Mouse (Mus musculus) stomach, embryonic 16.5 days (tissue): ENCODE results near the gene Lkaaear1. TPM values are rescaled to one million over a fixed set of nuclear protein-coding genes. Genes with fewer than 3 reads are reported as not detected.
A peak's percentile ranks its signal among the peaks of the same experiment; 100 is the strongest.

Experiments
- ATAC-seq: fragments of 200-750 bp; cut with Nextera tagmentation; 2 replicates; pipeline ENCODE4 v1.8.0; 2017; ENCODE audit warnings: moderate number of reproducible peaks, moderate TSS enrichment; ENCODE audit not compliant: insufficient read depth, low FRiP score
- H3K27ac ChIP-seq: fragments of 300-500 bp; sonication (generic); 2 replicates; pipeline ENCODE4 v1.5.1; 2014; ENCODE audit warnings: low read length
- H3K27me3 ChIP-seq: fragments of 300-500 bp; sonication (generic); 2 replicates; pipeline ENCODE4 v1.6.1; 2014; ENCODE audit warnings: low read length, control low read depth, mixed read lengths; ENCODE audit not compliant: control insufficient read depth, insufficient read depth
- H3K36me3 ChIP-seq: fragments of 300-500 bp; sonication (generic); 2 replicates; pipeline ENCODE4 v1.6.1; 2014; ENCODE audit warnings: low read length; ENCODE audit not compliant: control insufficient read depth, insufficient read depth
- H3K4me1 ChIP-seq: fragments of 300-500 bp; sonication (generic); 2 replicates; pipeline ENCODE4 v1.6.1; 2014; ENCODE audit warnings: low read length, control low read depth, mixed read lengths; ENCODE audit not compliant: control insufficient read depth, insufficient read depth
- H3K4me2 ChIP-seq: fragments of 300-500 bp; sonication (generic); 2 replicates; pipeline ENCODE4 v1.6.1; 2014; ENCODE audit warnings: low read depth, low read length, mixed read lengths
- H3K4me3 ChIP-seq: fragments of 300-500 bp; sonication (generic); replicated peaks from 2 replicates; pipeline ENCODE4 v1.5.1; 2014; ENCODE audit warnings: mild to moderate bottlenecking, low read length
- H3K9ac ChIP-seq: fragments of 300-500 bp; sonication (generic); 2 replicates; pipeline ENCODE4 v1.6.1; 2014; ENCODE audit warnings: low read length
- H3K9me3 ChIP-seq: fragments of 300-500 bp; sonication (generic); replicated peaks from 2 replicates; pipeline ENCODE4 v1.6.1; 2016; ENCODE audit warnings: low read length, control low read depth; ENCODE audit not compliant: control insufficient read depth
- WGBS: fragments of 180-500 bp; shearing (Covaris S2); extraction: QIAGEN DNeasy Blood & Tissue Kit; methylation state at CpG from one replicate; pipeline ENCODE4 v1.1.7; 2014; 5-methylcytosine and 5-hydroxymethylcytosine counted together
- polyA plus RNA-seq: library from polyadenylated mRNA; unstranded; fragments of >200 nt; fragmentation: Nextera tagmentation; extraction: Ambion mirVana; gene quantifications from 2 replicates; pipeline ENCODE4 v1.2.1, GENCODE M21; 2015

The Lkaaear1 gene
- polyA plus RNA-seq, 1 experiment from 2014 or later = not detected

DNA sequence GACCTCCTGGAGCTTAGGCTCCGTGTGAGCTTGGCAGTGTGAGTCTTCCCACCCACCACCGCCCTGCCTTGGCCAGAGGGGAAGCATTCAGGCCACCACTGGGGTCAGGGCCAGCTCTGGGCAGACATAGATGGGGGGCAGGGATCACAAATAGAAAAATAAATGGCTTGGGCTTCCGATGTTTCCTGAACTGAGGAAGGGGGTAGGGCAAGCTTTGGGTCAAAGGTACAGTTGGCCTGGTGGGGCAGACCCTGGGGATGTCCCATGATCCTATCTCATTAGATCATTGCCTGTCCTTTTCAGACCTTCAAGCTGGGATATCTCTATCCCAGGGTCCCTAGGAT lies 20.5 kb downstream of the Lkaaear1 start:
- H3K9ac ChIP-seq = no peak overlapping the region
- H3K4me3 ChIP-seq = no peak overlapping the region
- H3K27ac ChIP-seq = peak overlapping the region; percentile 59
- peaks cover 14% of the 10 kb centered on the region for H3K27me3 ChIP-seq
- no peak overlapping the region for H3K4me2 ChIP-seq
- H3K36me3 ChIP-seq = no peaks in the 10 kb centered on the region
- WGBS = 41% methylated on average over 3 of the region's 3 CpGs
- H3K4me1 ChIP-seq = peaks cover 16% of the 10 kb centered on the region
- no peaks in the 10 kb centered on the region for H3K9me3 ChIP-seq
- no peak for ATAC-seq

DNA sequence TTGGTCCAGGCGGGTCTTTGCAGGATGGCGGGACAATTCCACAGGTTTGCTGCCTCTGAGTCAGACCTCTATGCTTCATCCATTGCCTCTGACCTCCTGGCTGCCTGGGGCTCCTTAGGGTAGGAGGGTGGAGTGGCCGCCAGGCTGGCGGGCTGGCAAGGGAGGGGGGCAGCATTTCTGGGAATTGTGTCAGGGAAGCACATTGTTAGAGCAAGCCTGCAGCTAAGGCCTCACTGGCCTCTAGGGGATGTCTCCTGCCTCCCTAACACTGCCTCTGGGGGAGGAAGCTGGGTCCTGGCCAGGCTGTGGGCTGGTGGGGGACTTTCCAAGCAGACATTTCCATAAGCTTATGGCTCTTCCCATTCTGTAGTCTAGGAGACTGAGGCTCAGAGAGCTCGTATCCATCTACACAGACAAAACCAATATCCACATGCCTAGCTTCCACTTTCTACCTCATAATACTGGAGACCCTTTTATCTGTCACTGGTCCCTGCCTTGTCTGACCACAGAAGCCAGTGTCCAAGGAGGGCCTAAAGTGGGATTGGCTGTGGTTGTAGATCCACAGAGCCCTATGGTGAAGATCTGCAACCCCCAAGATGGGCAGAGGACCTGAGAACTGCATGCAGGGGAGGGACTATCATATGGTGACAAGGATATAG lies 21.0 kb downstream of the Lkaaear1 start:
- Histone ChIP-seq H3K27me3 (peaks cover 19% of the 10 kb centered on the region), H3K36me3 (no peaks in the 10 kb centered on the region), H3K9me3 (no peaks in the 10 kb centered on the region), H3K27ac (peak overlapping the region; percentile 59), H3K4me3 (no peak overlapping the region), H3K9ac (0 out of 2 replicates have a peak overlapping the region, but pooled peaks have one; percentile 18), H3K4me2 (no peak overlapping the region), H3K4me1 (peaks cover 16% of the 10 kb centered on the region)
- WGBS = 62% methylated on average over 5 of the region's 5 CpGs
- ATAC-seq = no peak

DNA sequence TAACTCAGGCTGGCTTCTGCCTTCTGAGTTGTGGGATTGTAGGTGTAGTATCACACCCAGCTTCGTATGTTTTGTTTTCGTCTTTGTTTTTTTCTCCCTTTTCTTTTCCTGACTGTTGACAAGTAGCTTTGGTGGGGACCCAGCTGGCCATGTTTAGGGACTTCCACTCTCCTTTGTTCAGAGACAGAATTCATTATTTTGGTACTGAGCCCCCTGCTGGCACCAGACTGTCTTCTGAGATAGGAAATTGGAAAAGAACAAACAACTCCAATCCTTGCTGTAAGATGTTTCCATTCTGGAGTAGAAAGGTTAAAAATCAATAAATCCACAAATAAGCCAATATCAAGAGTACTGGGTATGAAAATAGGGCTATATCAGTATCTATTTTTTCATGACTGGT lies 21.8 kb downstream of the Lkaaear1 start:
- Histone ChIP-seq H3K4me1 (peaks cover 14% of the 10 kb centered on the region), H3K36me3 (no peaks in the 10 kb centered on the region), H3K4me2 (no peak overlapping the region), H3K27ac (peak overlapping the region; percentile 42; the same call in 1 of the 2 replicates), H3K4me3 (no peak overlapping the region), H3K27me3 (peaks cover 27% of the 10 kb centered on the region), H3K9me3 (no peaks in the 10 kb centered on the region), H3K9ac (no peak overlapping the region)
- 63% methylated on average over 2 of the region's 2 CpGs for WGBS
- ATAC-seq = no peak

DNA sequence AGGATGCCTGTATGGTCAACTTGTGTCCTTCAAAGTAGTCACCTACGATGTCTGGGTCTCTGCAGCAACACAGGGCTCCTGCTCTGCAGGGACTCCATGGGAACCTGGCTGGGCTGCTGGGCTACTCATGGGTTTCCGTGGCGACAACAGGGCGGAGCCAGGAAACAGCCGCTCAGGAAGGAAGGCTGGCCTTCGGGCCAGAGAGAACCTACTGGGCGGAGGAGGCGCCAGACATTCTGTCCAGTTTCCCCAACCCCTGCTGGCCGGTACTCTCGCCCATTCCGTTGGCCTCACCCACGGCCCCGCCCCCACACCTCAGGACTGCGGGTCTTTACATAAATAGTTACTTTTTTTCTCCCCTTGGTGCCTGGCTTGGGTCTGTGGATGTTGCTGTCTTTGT lies 22.8 kb downstream of the Lkaaear1 start:
- Histone ChIP-seq H3K27ac (no peak overlapping the region), H3K4me3 (no peak overlapping the region), H3K4me1 (peaks cover 14% of the 10 kb centered on the region), H3K9me3 (no peaks in the 10 kb centered on the region), H3K36me3 (no peaks in the 10 kb centered on the region), H3K27me3 (peaks cover 37% of the 10 kb centered on the region), H3K4me2 (peak overlapping the region; percentile 34), H3K9ac (peak overlapping the region; percentile 33; the same call in 1 of the 2 replicates)
- no peak for ATAC-seq
- WGBS = 5% methylated on average over 14 of the region's 14 CpGs

DNA sequence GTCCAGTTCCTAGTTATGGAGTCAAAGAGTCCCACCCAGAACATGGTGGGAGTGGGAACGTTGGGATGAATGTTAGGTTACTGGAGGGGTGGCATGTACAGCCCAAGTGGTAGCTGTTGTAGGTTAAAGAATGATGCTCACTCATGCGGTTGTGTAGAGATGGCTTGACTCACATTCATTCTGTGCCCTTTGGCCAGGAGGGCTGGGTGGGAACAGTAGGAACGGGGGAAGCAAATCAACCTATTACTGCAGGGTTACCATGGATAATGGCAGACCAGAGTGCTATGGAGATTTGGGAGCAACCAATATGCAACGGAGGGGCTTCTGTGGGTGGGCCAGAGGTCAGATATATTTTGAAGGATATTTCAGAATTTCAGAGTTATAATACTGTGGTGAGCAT lies 23.3 kb downstream of the Lkaaear1 start:
- peaks cover 42% of the 10 kb centered on the region for H3K27me3 ChIP-seq
- no peaks in the 10 kb centered on the region for H3K9me3 ChIP-seq
- H3K9ac ChIP-seq = no peak overlapping the region
- H3K36me3 ChIP-seq = no peaks in the 10 kb centered on the region
- no peak overlapping the region for H3K27ac ChIP-seq
- 69% methylated on average over 4 of the region's 4 CpGs for WGBS
- no peak for ATAC-seq
- no peak overlapping the region for H3K4me2 ChIP-seq
- H3K4me3 ChIP-seq = no peak overlapping the region
- H3K4me1 ChIP-seq = peaks cover 14% of the 10 kb centered on the region

DNA sequence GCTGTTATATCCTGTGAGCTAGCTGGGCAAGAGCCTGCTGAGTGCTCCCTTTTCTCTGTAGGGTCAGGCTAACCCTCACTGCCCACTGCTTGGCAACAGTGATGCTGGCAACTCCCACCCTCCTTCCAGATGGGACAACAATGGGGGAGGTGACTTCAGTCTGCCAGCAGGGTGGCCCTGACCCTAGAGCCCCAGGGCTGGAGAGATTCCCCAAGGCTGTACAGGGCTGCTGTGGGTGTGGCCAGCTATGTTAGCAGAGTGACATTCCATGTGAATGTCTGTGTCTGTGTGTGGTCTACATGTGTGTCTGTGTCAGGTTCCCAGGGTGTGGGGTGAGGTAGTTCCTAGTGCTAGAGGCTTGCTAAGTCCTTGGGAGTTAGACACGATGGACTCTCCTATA lies 24.7 kb downstream of the Lkaaear1 start:
- H3K27ac ChIP-seq = no peak overlapping the region
- 52% methylated on average over 1 of the region's 1 CpGs for WGBS
- no peaks in the 10 kb centered on the region for H3K36me3 ChIP-seq
- peaks cover 57% of the 10 kb centered on the region for H3K27me3 ChIP-seq
- H3K9me3 ChIP-seq = no peaks in the 10 kb centered on the region
- ATAC-seq = no peak
- no peak overlapping the region for H3K4me2 ChIP-seq
- H3K4me3 ChIP-seq = no peak overlapping the region
- H3K4me1 ChIP-seq = peaks cover 10% of the 10 kb centered on the region
- no peak overlapping the region for H3K9ac ChIP-seq

DNA sequence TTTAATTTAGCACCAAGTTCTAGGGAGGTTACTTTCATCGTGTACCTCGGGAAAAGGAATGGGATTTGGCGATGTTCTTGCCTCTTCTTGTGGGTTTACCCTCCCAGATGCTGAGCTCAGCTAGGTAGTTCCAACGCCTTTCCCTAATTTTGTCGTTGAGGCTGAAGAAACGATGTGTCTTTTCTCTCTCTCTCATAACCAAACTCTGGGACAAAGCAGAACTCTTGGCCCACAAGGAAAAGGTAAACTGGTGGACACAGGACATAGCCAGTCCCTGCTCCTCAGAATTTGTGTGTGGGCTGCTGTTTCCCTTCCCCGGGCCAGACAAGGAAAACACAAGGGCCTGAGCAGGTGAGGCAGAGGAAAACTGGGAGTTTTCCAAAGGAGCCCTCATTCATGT lies 26.3 kb downstream of the Lkaaear1 start:
- Histone ChIP-seq H3K4me3 (0 out of 2 replicates have a peak overlapping the region, but pooled peaks have one; percentile 50), H3K4me1 (peaks cover 10% of the 10 kb centered on the region), H3K27ac (no peak overlapping the region), H3K9me3 (no peaks in the 10 kb centered on the region), H3K36me3 (no peaks in the 10 kb centered on the region), H3K4me2 (peak overlapping the region; percentile 70; the same call in 1 of the 2 replicates), H3K27me3 (peaks cover 66% of the 10 kb centered on the region), H3K9ac (no peak overlapping the region)
- WGBS = 28% methylated on average over 7 of the region's 7 CpGs
- ATAC-seq = no peak

DNA sequence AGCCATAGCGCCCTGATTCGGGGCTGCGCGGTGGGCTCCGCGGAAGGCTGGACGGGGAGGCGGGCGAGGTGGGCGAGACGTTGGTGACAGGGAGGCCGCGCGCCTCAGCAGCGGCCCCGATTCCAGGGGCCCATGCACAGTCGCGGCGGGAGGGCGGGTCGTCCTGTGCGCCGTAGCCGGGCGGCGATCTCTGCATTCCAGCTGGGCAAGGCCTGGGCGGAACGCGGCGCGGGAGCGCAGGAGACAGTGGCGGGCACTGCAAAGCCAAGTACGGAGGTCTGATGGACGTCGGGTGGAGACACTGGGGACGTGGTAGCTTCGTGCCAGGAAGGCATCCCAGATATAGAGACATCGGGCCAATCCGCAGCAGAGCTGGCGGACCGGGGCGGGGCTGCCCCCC lies 26.9 kb downstream of the Lkaaear1 start, which contains the start of gene Sox18:
Gene Sox18 (minus strand): TSS at position 315 of the 400 bp plus-strand sequence.
- Histone ChIP-seq H3K9ac (peak within 1 kb of the TSS; percentile 62), H3K36me3 (no peaks in the 10 kb centered on the region), H3K4me3 (peak within 1 kb of the TSS; percentile 50), H3K9me3 (no peaks in the 10 kb centered on the region), H3K27me3 (peaks cover 66% of the 10 kb centered on the region), H3K4me2 (peak within 1 kb of the TSS; percentile 70), H3K4me1 (peaks cover 10% of the 10 kb centered on the region), H3K27ac (peak within 1 kb of the TSS; percentile 17; the same call in 1 of the 2 replicates)
- under 1% methylated on average over 43 of the region's 43 CpGs for WGBS
- ATAC-seq = peak; percentile 38; the same call in 1 of the 2 replicates

DNA sequence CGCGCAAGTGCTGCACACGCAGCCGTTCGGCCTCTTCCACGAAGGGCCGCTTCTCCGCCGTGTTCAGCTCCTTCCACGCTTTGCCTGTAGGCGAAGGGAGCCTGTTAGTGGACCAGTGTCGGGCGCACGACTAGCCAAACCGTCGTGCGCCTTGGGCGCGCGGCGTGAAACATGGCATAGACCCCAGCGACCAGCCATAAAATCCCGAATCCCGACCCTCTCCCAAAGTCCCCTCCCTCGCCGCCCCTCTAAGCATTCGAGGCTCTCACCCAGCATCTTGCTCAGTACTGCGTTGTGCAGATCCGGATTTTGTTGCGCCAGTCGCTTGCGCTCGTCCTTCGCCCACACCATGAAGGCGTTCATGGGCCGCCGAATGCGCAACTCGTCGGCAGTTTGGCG lies 27.3 kb downstream of the Lkaaear1 start:
- Histone ChIP-seq H3K27me3 (peaks cover 66% of the 10 kb centered on the region), H3K4me2 (peak overlapping the region; percentile 70), H3K9me3 (no peaks in the 10 kb centered on the region), H3K9ac (peak overlapping the region; percentile 62), H3K27ac (peak overlapping the region; percentile 17; the same call in 1 of the 2 replicates), H3K4me1 (peaks cover 10% of the 10 kb centered on the region), H3K4me3 (peak overlapping the region; percentile 50), H3K36me3 (no peaks in the 10 kb centered on the region)
- 2% methylated on average over 41 of the region's 41 CpGs for WGBS
- ATAC-seq = no peak
